Mouse (Mus musculus): ENCODE results near the gene Rbfox1. TPM values are rescaled to one million over a fixed set of nuclear protein-coding genes. Genes with fewer than 3 reads are reported as not detected.

Rbfox1 gene
- total and polyA plus RNA-seq, 3 experiments: not detected

- no peaks in the 10 kb centered on the region for H3K4me1 ChIP-seq (ENCODE audit: control insufficient read depth in 1 of 2, insufficient read depth in 2 of 2, low read length in 2 of 2)
- H3K9ac ChIP-seq (ENCODE audit: control insufficient read depth, low read depth, low read length, poor library complexity, severe bottlenecking): no peak overlapping the region
- H3K27me3 ChIP-seq (ENCODE audit: control insufficient read depth in 1 of 2, insufficient read depth in 2 of 2, low read length in 2 of 2): no peaks in the 10 kb centered on the region
- H3K36me3 ChIP-seq (ENCODE audit: control insufficient read depth in 1 of 2, insufficient read depth in 2 of 2, low read length in 2 of 2): no peaks in the 10 kb centered on the region
- TF ChIP-seq E2F4 (IDR thresholded peaks at IDR 0.05; ENCODE audit: borderline replicate concordance, low read depth, low read length): no peak
- no peak for TF ChIP-seq ETS1 (IDR thresholded peaks at IDR 0.05; ENCODE audit: low read depth, low read length)
- no peak for TF ChIP-seq ELF1 (IDR thresholded peaks at IDR 0.05; ENCODE audit: low read depth, low read length)
- no peak for TF ChIP-seq MEF2A (IDR thresholded peaks at IDR 0.05; ENCODE audit: extremely low read depth, insufficient replicate concordance, low read depth, low read length, poor library complexity, severe bottlenecking)
- TF ChIP-seq NELFE (IDR thresholded peaks at IDR 0.05; ENCODE audit: low read depth, low read length): no peak
- no peak for TF ChIP-seq MAZ (IDR thresholded peaks at IDR 0.05; ENCODE audit: low read depth, low read length)
- no peak for TF ChIP-seq POLR2A (IDR thresholded peaks at IDR 0.05; ENCODE audit: control insufficient read depth in 1 of 2, insufficient read depth in 1 of 2, low read depth in 1 of 2, low read length in 2 of 2, poor library complexity in 1 of 2)
- no peak for TF ChIP-seq ZMIZ1 (IDR thresholded peaks at IDR 0.05; ENCODE audit: low read depth, low read length)
- TF ChIP-seq NRF1 (IDR thresholded peaks at IDR 0.05; ENCODE audit: insufficient read depth, low read depth, low read length, poor library complexity, severe bottlenecking): no peak
- TF ChIP-seq MYB (IDR thresholded peaks at IDR 0.05; ENCODE audit: low read depth, low read length): no peak
- no peak for TF ChIP-seq RAD21 (IDR thresholded peaks at IDR 0.05; ENCODE audit: low read depth, low read length)
- TF ChIP-seq POLR2AphosphoS2 (IDR thresholded peaks at IDR 0.05; ENCODE audit: low read length): no peak
- TF ChIP-seq KAT2A (conservative IDR thresholded peaks at IDR 0.05; ENCODE audit: low read depth, low read length): no peak
- TF ChIP-seq EP300 (IDR thresholded peaks at IDR 0.05; ENCODE audit: low read depth in 1 of 2, low read length in 2 of 2): no peak
- TF ChIP-seq POLR2AphosphoS5 (IDR thresholded peaks at IDR 0.05; ENCODE audit: borderline replicate concordance, low read depth, low read length): no peak
- H3K79me2 ChIP-seq (ENCODE audit: control insufficient read depth, insufficient read depth, low read length, poor library complexity): no peaks in the 10 kb centered on the region
- no peak overlapping the region for H3K4me3 ChIP-seq (ENCODE audit: control insufficient read depth in 1 of 2, insufficient read depth in 1 of 2, low read depth in 2 of 2, low read length in 2 of 2)
- no peak for DNase-seq (ENCODE audit: low read depth, low spot score)
- H3K9me3 ChIP-seq (replicated peaks; ENCODE audit: insufficient read depth, low read length): no peaks in the 10 kb centered on the region
- H3K27ac ChIP-seq (ENCODE audit: control insufficient read depth, low read depth, low read length): no peak overlapping the region
These were observed 44.0 kb upstream of the Rbfox1 start for GRCm38 (mm10) chr16:5841167-5841566.

GRCm38 (mm10) chr16:5845645-5846044 lies 39.5 kb upstream of the Rbfox1 start:
- Histone ChIP-seq H3K27me3 (ENCODE audit: control insufficient read depth in 1 of 2, insufficient read depth in 2 of 2, low read length in 2 of 2) (no peaks in the 10 kb centered on the region), H3K36me3 (ENCODE audit: control insufficient read depth in 1 of 2, insufficient read depth in 2 of 2, low read length in 2 of 2) (no peaks in the 10 kb centered on the region), H3K9me3 (replicated peaks; ENCODE audit: insufficient read depth, low read length) (no peaks in the 10 kb centered on the region), H3K27ac (ENCODE audit: control insufficient read depth, low read depth, low read length) (no peak overlapping the region), H3K79me2 (ENCODE audit: control insufficient read depth, insufficient read depth, low read length, poor library complexity) (no peaks in the 10 kb centered on the region), H3K9ac (ENCODE audit: control insufficient read depth, low read depth, low read length, poor library complexity, severe bottlenecking) (no peak overlapping the region), H3K4me3 (ENCODE audit: control insufficient read depth in 1 of 2, insufficient read depth in 1 of 2, low read depth in 2 of 2, low read length in 2 of 2) (no peak overlapping the region), H3K4me1 (ENCODE audit: control insufficient read depth in 1 of 2, insufficient read depth in 2 of 2, low read length in 2 of 2) (no peaks in the 10 kb centered on the region)
- no peak for TF ChIP-seq RCOR1 (IDR thresholded peaks at IDR 0.05; ENCODE audit: low read depth, low read length)
- no peak for TF ChIP-seq MYC (IDR thresholded peaks at IDR 0.05; ENCODE audit: low read depth, low read length)
- no peak for TF ChIP-seq UBTF (IDR thresholded peaks at IDR 0.05; ENCODE audit: borderline replicate concordance, insufficient read depth, low read depth, low read length)
- DNase-seq (ENCODE audit: low read depth, low spot score): no peak
